Mouse (Mus musculus): ENCODE measurements around the gene Styx.

- no peak for TF ChIP-seq CTCF (conservative IDR thresholded peaks at IDR 0.05; ENCODE audit: low read length)
- no peak for TF ChIP-seq POU5F1 (IDR thresholded peaks at IDR 0.05; ENCODE audit: borderline replicate concordance, low read length)
- TF ChIP-seq NANOG (IDR thresholded peaks at IDR 0.05; ENCODE audit: borderline replicate concordance, low read length): no peak
Measured at GRCm38 (mm10) chr14:45461945-45462344, 111.1 kb downstream of the Styx start.

Measured in E14TG2a.4 (cell line).